Mouse (Mus musculus): ENCODE results near the gene Inpp4b. TPM values are rescaled to one million over a fixed set of nuclear protein-coding genes. Genes with fewer than 3 reads are reported as not detected.
"Not testable (repeated sequence)": the region's sequence is repeated elsewhere in the genome, so short reads cannot be mapped to it uniquely, and the experiment has no call there.

The Inpp4b gene
- polyA plus RNA-seq, 1 experiment from 2014 or later = 5.6 TPM

DNA sequence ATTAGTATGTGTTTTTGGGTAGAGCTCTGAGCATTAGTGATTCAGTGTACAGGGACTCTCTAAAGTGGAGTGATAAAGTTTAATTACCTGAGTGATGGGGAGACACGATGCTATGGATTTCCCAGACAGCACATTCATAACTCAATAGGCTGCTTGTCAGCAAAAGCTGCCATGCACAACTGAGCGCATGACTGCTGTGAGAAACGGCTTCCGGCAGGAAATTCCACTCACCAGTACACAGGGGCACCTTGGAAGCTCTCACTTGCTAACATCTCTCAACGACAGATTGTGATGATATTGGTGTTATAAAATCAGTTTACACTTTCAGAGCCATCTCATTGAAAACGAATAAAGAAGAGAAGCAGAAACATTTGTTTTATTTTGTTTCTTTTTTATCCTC lies 465.2 kb downstream of the Inpp4b start:
- ATAC-seq (ENCODE audit: low FRiP score, low read depth) = peak; percentile 51
- H3K9me3 ChIP-seq = no peaks in the 10 kb centered on the region
- H3K4me1 ChIP-seq = no peaks in the 10 kb centered on the region
- H3K36me3 ChIP-seq = no peaks in the 10 kb centered on the region
- no peaks in the 10 kb centered on the region for H3K27me3 ChIP-seq (replicated peaks)
- no peak overlapping the region for H3K27ac ChIP-seq
- 61% methylated on average over 6 of the region's 6 CpGs for WGBS
- no peak overlapping the region for H3K4me3 ChIP-seq
- H3K4me2 ChIP-seq (replicated peaks) = no peak overlapping the region
- no peak overlapping the region for H3K9ac ChIP-seq

- Histone ChIP-seq H3K4me2 (replicated peaks) (no peak overlapping the region), H3K9me3 (no peaks in the 10 kb centered on the region), H3K4me3 (no peak overlapping the region), H3K9ac (no peak overlapping the region), H3K4me1 (no peaks in the 10 kb centered on the region), H3K27ac (no peak overlapping the region), H3K27me3 (replicated peaks) (no peaks in the 10 kb centered on the region), H3K36me3 (no peaks in the 10 kb centered on the region)
- ATAC-seq (ENCODE audit: low FRiP score, low read depth) = no peak
- 72% methylated on average over 1 of the region's 1 CpGs for WGBS
Measured at GRCm38 (mm10) chr8:81808406-81808805, 466.1 kb downstream of the Inpp4b start.

DNA sequence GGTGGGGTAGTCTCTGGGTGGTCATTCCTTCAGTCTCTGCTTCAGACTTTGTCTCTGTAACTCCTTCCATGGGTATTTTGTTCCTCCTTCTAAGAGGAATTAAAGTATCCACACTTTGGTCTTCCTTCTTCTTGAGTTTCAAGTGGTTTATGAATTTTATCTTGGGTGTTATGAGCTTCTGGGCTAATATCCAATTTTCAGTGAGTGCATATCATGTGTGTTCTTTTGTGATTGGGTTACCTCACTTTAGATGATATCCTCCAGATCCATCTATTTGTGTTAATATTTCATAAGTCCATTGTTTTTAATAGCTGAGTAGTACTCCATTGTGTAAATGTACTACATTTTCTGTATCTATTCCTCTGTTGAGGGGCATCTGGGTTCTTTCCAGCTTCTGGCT lies 467.1 kb downstream of the Inpp4b start:
- not testable (repeated sequence) for H3K27ac ChIP-seq; ATAC-seq (ENCODE audit: low FRiP score, low read depth)

GRCm38 (mm10) chr8:81812051-81812751 lies 469.8 kb downstream of the Inpp4b start:
- H3K4me2 ChIP-seq (replicated peaks) = no peak overlapping the region
- H3K9me3 ChIP-seq = no peaks in the 10 kb centered on the region
- no peaks in the 10 kb centered on the region for H3K27me3 ChIP-seq (replicated peaks)
- H3K36me3 ChIP-seq = no peaks in the 10 kb centered on the region
- H3K4me1 ChIP-seq = no peaks in the 10 kb centered on the region
- ATAC-seq (ENCODE audit: low FRiP score, low read depth) = 0 out of 2 replicates have a peak, but pooled peaks have one; percentile 33
- H3K4me3 ChIP-seq = no peak overlapping the region
- no peak overlapping the region for H3K9ac ChIP-seq
- 8% methylated on average over 3 of the region's 3 CpGs for WGBS
- H3K27ac ChIP-seq = no peak overlapping the region

More for the DNA sequence above, 467.1 kb downstream of the Inpp4b start:
- not testable (repeated sequence) for H3K36me3 ChIP-seq; H3K9me3 ChIP-seq; H3K4me3 ChIP-seq; H3K9ac ChIP-seq; H3K27me3 ChIP-seq (replicated peaks); H3K4me1 ChIP-seq; H3K4me2 ChIP-seq (replicated peaks)

GRCm38 (mm10) chr8:81814742-81815141 lies 472.4 kb downstream of the Inpp4b start:
- no peak overlapping the region for H3K4me2 ChIP-seq (replicated peaks)
- no peak overlapping the region for H3K9ac ChIP-seq
- no peaks in the 10 kb centered on the region for H3K27me3 ChIP-seq (replicated peaks)
- H3K36me3 ChIP-seq = no peaks in the 10 kb centered on the region
- H3K4me3 ChIP-seq = no peak overlapping the region
- no peak for ATAC-seq (ENCODE audit: low FRiP score, low read depth)
- no peak overlapping the region for H3K27ac ChIP-seq
- H3K9me3 ChIP-seq = no peaks in the 10 kb centered on the region
- H3K4me1 ChIP-seq = no peaks in the 10 kb centered on the region
- 33% methylated on average over 3 of the region's 3 CpGs for WGBS

GRCm38 (mm10) chr8:81815551-81815950 lies 473.2 kb downstream of the Inpp4b start:
- Histone ChIP-seq H3K4me3 (no peak overlapping the region), H3K36me3 (no peaks in the 10 kb centered on the region), H3K27ac (no peak overlapping the region), H3K9me3 (no peaks in the 10 kb centered on the region), H3K27me3 (replicated peaks) (no peaks in the 10 kb centered on the region), H3K4me2 (replicated peaks) (no peak overlapping the region), H3K9ac (no peak overlapping the region), H3K4me1 (no peaks in the 10 kb centered on the region)
- no peak for ATAC-seq (ENCODE audit: low FRiP score, low read depth)
- WGBS = 65% methylated on average over 4 of the region's 4 CpGs

- H3K9ac ChIP-seq = no peak overlapping the region
- H3K27ac ChIP-seq = no peak overlapping the region
- H3K27me3 ChIP-seq (replicated peaks) = no peaks in the 10 kb centered on the region
- no peak overlapping the region for H3K4me3 ChIP-seq
- H3K4me2 ChIP-seq (replicated peaks) = no peak overlapping the region
- no peaks in the 10 kb centered on the region for H3K36me3 ChIP-seq
- WGBS = 92% methylated on average over 1 of the region's 1 CpGs
- H3K4me1 ChIP-seq = no peaks in the 10 kb centered on the region
- no peak for ATAC-seq (ENCODE audit: low FRiP score, low read depth)
- H3K9me3 ChIP-seq = no peaks in the 10 kb centered on the region
Measured at GRCm38 (mm10) chr8:81823121-81823520, 480.8 kb downstream of the Inpp4b start.

DNA sequence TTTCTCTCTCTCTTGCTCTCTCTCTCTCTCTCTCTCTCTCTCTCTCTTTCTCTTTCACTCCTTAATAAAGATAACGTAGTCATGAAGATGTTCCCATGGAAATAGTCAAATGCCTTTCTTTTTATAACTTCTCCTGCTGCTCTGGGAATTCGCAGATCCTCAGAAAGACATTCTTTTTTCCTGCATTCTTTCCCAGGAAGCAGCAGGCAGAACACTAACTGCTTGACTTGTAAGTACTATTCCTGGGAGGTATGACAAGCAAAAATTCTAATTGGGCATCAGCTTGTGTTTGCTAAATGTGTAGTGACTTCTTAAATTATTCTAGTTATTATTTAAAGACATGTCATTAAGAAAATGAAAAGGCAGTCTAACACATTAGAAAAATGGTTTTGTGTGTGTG lies 482.6 kb downstream of the Inpp4b start:
- Histone ChIP-seq H3K4me3 (no peak overlapping the region), H3K4me2 (replicated peaks) (no peak overlapping the region), H3K9me3 (no peaks in the 10 kb centered on the region), H3K27ac (no peak overlapping the region), H3K4me1 (no peaks in the 10 kb centered on the region), H3K27me3 (replicated peaks) (no peaks in the 10 kb centered on the region), H3K9ac (no peak overlapping the region), H3K36me3 (no peaks in the 10 kb centered on the region)
- ATAC-seq (ENCODE audit: low FRiP score, low read depth) = no peak
- 46% methylated on average over 2 of the region's 2 CpGs for WGBS

DNA sequence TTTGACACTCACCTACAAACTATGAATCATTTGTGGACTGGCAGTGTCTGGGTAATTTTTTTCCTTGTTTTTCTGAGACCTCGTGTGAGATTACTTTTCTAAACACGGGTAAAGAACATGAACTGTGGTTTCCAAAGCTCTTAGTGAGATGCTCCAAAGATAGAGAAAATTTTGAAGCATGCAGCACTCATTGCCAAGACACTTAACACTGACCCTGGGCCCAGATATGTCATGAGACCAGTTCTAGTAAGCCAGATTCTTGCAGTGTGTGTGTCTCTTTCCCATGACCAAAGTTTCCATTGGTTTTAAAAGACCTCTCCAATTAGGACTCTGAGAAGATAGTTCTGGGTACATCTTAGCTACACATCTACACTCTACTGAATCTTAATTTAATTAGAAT lies 484.1 kb downstream of the Inpp4b start:
- Histone ChIP-seq H3K36me3 (no peaks in the 10 kb centered on the region), H3K4me2 (replicated peaks) (no peak overlapping the region), H3K9me3 (no peaks in the 10 kb centered on the region), H3K27ac (no peak overlapping the region), H3K9ac (no peak overlapping the region), H3K27me3 (replicated peaks) (no peaks in the 10 kb centered on the region), H3K4me3 (no peak overlapping the region), H3K4me1 (no peaks in the 10 kb centered on the region)
- 83% methylated on average over 2 of the region's 2 CpGs for WGBS
- ATAC-seq (ENCODE audit: low FRiP score, low read depth) = no peak

GRCm38 (mm10) chr8:81827306-81827913 lies 485.1 kb downstream of the Inpp4b start:
- ATAC-seq (ENCODE audit: low FRiP score, low read depth) = no peak
- Histone ChIP-seq H3K4me3 (no peak overlapping the region), H3K9me3 (no peaks in the 10 kb centered on the region), H3K27ac (no peak overlapping the region), H3K36me3 (no peaks in the 10 kb centered on the region), H3K4me2 (replicated peaks) (no peak overlapping the region), H3K9ac (no peak overlapping the region), H3K4me1 (no peaks in the 10 kb centered on the region), H3K27me3 (replicated peaks) (no peaks in the 10 kb centered on the region)
- WGBS = 69% methylated on average over 2 of the region's 2 CpGs

DNA sequence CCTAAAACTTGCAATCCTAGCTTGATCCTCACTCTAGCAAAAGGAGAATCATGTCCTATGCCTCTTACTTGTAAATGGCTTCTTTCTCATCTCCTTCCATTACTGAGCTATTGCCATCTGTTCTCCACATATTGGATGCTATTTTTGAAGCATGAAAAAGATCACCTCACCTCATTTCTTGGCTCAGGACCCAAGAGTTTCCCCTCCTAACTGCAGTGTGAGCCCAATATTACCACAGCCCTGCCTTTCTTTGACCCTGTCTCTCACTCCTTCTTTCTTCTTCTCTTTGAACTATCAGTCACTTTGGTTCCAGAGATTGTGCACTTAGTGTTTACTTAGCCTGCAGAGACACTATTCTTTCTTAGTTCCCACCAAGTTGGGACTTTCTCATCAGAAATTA lies 489.1 kb downstream of the Inpp4b start:
- H3K36me3 ChIP-seq = no peaks in the 10 kb centered on the region
- no peak overlapping the region for H3K4me2 ChIP-seq (replicated peaks)
- H3K9me3 ChIP-seq = no peaks in the 10 kb centered on the region
- no peaks in the 10 kb centered on the region for H3K4me1 ChIP-seq
- no peak for ATAC-seq (ENCODE audit: low FRiP score, low read depth)
- H3K27me3 ChIP-seq (replicated peaks) = no peaks in the 10 kb centered on the region
- H3K9ac ChIP-seq = no peak overlapping the region
- H3K4me3 ChIP-seq = no peak overlapping the region
- H3K27ac ChIP-seq = no peak overlapping the region

GRCm38 (mm10) chr8:81833852-81834251 lies 491.5 kb downstream of the Inpp4b start:
- no peak overlapping the region for H3K9ac ChIP-seq
- no peaks in the 10 kb centered on the region for H3K4me1 ChIP-seq
- ATAC-seq (ENCODE audit: low FRiP score, low read depth) = no peak

GRCm38 (mm10) chr8:81840512-81840911 lies 498.2 kb downstream of the Inpp4b start:
- Histone ChIP-seq H3K4me2 (replicated peaks) (no peak overlapping the region), H3K4me1 (no peaks in the 10 kb centered on the region), H3K27ac (no peak overlapping the region), H3K9ac (no peak overlapping the region), H3K36me3 (no peaks in the 10 kb centered on the region), H3K27me3 (replicated peaks) (no peaks in the 10 kb centered on the region), H3K4me3 (no peak overlapping the region), H3K9me3 (no peaks in the 10 kb centered on the region)
- no peak for ATAC-seq (ENCODE audit: low FRiP score, low read depth)

More at GRCm38 (mm10) chr8:81833852-81834251, 491.5 kb downstream of the Inpp4b start:
- no peaks in the 10 kb centered on the region for H3K9me3 ChIP-seq
- H3K4me2 ChIP-seq (replicated peaks) = no peak overlapping the region
- no peak overlapping the region for H3K27ac ChIP-seq
- H3K4me3 ChIP-seq = no peak overlapping the region
- H3K27me3 ChIP-seq (replicated peaks) = no peaks in the 10 kb centered on the region
- H3K36me3 ChIP-seq = no peaks in the 10 kb centered on the region
